Mouse (Mus musculus): ENCODE measurements at regions not wholly inside any gene's neighbourhood (a gene's known extent, or its start where the extent isn't known, plus 50 kb on each side); places are given as distances from the start of the nearest gene placed in this dataset.

GRCm38 (mm10) chr6:67149425-67149824, 88.6 kb upstream of the Serbp1 start:
- no peak for DNase-seq

GRCm38 (mm10) chr6:67146708-67147107, 91.3 kb upstream of the Serbp1 start:
- DNase-seq, result peak in 1 of 2 experiments; percentile 39

- no peak for DNase-seq
These were observed 92.0 kb upstream of the Serbp1 start for GRCm38 (mm10) chr6:67145969-67146368.

GRCm38 (mm10) chr6:67144946-67145716, 92.8 kb upstream of the Serbp1 start:
- DNase-seq, result peak; percentile 79 to 82

- peak; percentile 68 to 82 for DNase-seq
These were observed 95.8 kb upstream of the Serbp1 start for GRCm38 (mm10) chr6:67142179-67142578.

- peak in 1 of 2 experiments; percentile 11 for DNase-seq
These were observed 97.2 kb upstream of the Serbp1 start for GRCm38 (mm10) chr6:67140645-67141250.

GRCm38 (mm10) chr6:67139012-67139375, 99.0 kb upstream of the Serbp1 start:
- DNase-seq, result no peak

GRCm38 (mm10) chr6:67138302-67139011, 99.5 kb upstream of the Serbp1 start:
- peak in 1 of 2 experiments; percentile 34 for DNase-seq

- DNase-seq, result no peak
These were observed 100.2 kb upstream of the Gadd45a start for GRCm38 (mm10) chr6:67137482-67137881.

GRCm38 (mm10) chr6:67134915-67135314, 97.7 kb upstream of the Gadd45a start:
- no peak for DNase-seq

- no peak for DNase-seq
These were observed 93.5 kb upstream of the Gadd45a start for GRCm38 (mm10) chr6:67130540-67131301.

- no peak for DNase-seq
These were observed 92.4 kb upstream of the Gadd45a start for GRCm38 (mm10) chr6:67129626-67130025.

GRCm38 (mm10) chr6:67128503-67129463, 91.5 kb upstream of the Gadd45a start:
- peak; percentile 18 to 28 for DNase-seq

GRCm38 (mm10) chr6:67127727-67128126, 90.5 kb upstream of the Gadd45a start:
- no peak for DNase-seq

GRCm38 (mm10) chr6:67125715-67126312, 88.6 kb upstream of the Gadd45a start:
- DNase-seq, result no peak

- DNase-seq, result no peak
These were observed 86.8 kb upstream of the Gadd45a start for GRCm38 (mm10) chr6:67124089-67124488.

- no peak for DNase-seq
These were observed 85.8 kb upstream of the Gadd45a start for GRCm38 (mm10) chr6:67123071-67123470.

- DNase-seq, result no peak
These were observed 79.0 kb upstream of the Gadd45a start for GRCm38 (mm10) chr6:67116306-67116705.

- DNase-seq, result no peak
These were observed 78.4 kb upstream of the Gadd45a start for GRCm38 (mm10) chr6:67115505-67116303.

GRCm38 (mm10) chr6:67114753-67115152, 77.5 kb upstream of the Gadd45a start:
- no peak for DNase-seq
